Mouse (Mus musculus) neutrophil, adult 5-6 weeks (primary cell): ENCODE data around the gene Tmem63a. TPM values are rescaled to one million over a fixed set of nuclear protein-coding genes. Genes with fewer than 3 reads are reported as not detected.

Experiments
- ATAC-seq: fragments of 151-379, 151-347 bp; 2 replicates; pipeline ENCODE4 v1.8.0; 2017; ENCODE audit warnings: mild to moderate bottlenecking, moderate TSS enrichment; ENCODE audit not compliant: insufficient number of reproducible peaks, poor library complexity, low FRiP score, severe bottlenecking; ENCODE audit errors: extremely low read depth
- total RNA-seq: library from RNA; stranded (forward); fragments of 200-1000 nt; gene quantifications from 2 replicates; pipeline ENCODE4 v1.2.3, GENCODE M21; 2017

Tmem63a gene
- total RNA-seq, 1 experiment from 2014 or later = 14.9 TPM

GRCm38 (mm10) chr1:181020756-181021487 is 78.8 kb downstream of the Tmem63a start, which contains the start of gene Ephx1:
Gene Ephx1, minus strand, starts transcription at chr1:181020904.
- no peak for ATAC-seq

GRCm38 (mm10) chr1:181021488-181021865 is 79.3 kb downstream of the Tmem63a start:
- ATAC-seq = no peak

GRCm38 (mm10) chr1:181022265-181022664 is 80.1 kb downstream of the Tmem63a start:
- ATAC-seq = peak; percentile 90

Other genes with a start within 250 kb of the Tmem63a start
- gene Mixl1, start 245.3 kb upstream of the Tmem63a start, total RNA-seq = 0.12 TPM in 1 of 2 replicates, not detected in the other
- 89.5 and 91.6 TPM in 2 replicates for gene Acbd3, start 216.3 kb upstream of the Tmem63a start, total RNA-seq
- 2,143 and 2,209 TPM in 2 replicates for gene H3f3a, start 128.4 kb upstream of the Tmem63a start, total RNA-seq
- 33.0 and 38.8 TPM in 2 replicates for gene Sde2, start 91.2 kb upstream of the Tmem63a start, total RNA-seq
- not detected in 2 replicates for gene Lefty2, start 49.2 kb upstream of the Tmem63a start, total RNA-seq
- gene Pycr2, start 38.1 kb upstream of the Tmem63a start, total RNA-seq = 16.7 and 19.3 TPM in 2 replicates
- gene Lefty1, start 7.3 kb upstream of the Tmem63a start, total RNA-seq = not detected in 2 replicates
- 50.7 and 59.5 TPM in 2 replicates for gene Ephx1, start 78.6 kb downstream of the Tmem63a start, total RNA-seq
- not detected in 2 replicates for gene 9130409I23Rik, start 108.9 kb downstream of the Tmem63a start, total RNA-seq
- gene Nvl, start 201.9 kb downstream of the Tmem63a start, total RNA-seq = 26.5 and 32.8 TPM in 2 replicates
- 27.7 and 38.1 TPM in 2 replicates for gene Cnih4, start 202.3 kb downstream of the Tmem63a start, total RNA-seq